Mouse (Mus musculus) cerebellum, postnatal 36 days (tissue): Measurements from ENCODE around the gene Ppp1r3g.

Source experiments
- DNase-seq, 2 experiments: peaks; one replicate each; pipeline ENCODE4 v3.0.0; 2021 to 2022; ENCODE audit warnings: mixed read lengths in 2 of 2

Gene Ppp1r3g

GRCm38 (mm10) chr13:35995696-35996426 lies 37.2 kb downstream of the Ppp1r3g start:
- no peak for DNase-seq

GRCm38 (mm10) chr13:35997606-35998005 lies 39.0 kb downstream of the Ppp1r3g start:
- no peak for DNase-seq

DNA sequence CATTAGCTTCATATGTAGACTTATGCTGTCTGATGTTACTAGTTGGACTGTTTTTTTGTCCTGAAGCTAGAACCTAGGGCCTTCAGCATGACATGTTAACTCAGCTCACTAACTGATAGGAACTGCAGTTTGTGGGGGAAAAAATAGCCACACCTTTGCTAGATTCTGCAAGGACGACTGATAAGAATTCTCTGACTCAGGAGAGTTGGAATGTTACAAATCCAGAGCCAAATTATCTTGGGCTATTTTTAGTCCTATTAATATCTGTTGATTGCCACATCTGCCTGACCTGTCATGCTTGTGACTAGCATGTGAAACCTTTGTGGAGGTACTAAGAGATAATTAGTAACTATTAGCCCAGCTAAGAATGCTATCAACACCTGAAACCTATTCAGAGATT lies 42.2 kb downstream of the Ppp1r3g start:
- DNase-seq, result no peak

GRCm38 (mm10) chr13:36009981-36010380 lies 51.3 kb downstream of the Ppp1r3g start:
- no peak for DNase-seq

- no peak for DNase-seq
Observed at GRCm38 (mm10) chr13:36015636-36016035, 57.0 kb downstream of the Ppp1r3g start.

DNA sequence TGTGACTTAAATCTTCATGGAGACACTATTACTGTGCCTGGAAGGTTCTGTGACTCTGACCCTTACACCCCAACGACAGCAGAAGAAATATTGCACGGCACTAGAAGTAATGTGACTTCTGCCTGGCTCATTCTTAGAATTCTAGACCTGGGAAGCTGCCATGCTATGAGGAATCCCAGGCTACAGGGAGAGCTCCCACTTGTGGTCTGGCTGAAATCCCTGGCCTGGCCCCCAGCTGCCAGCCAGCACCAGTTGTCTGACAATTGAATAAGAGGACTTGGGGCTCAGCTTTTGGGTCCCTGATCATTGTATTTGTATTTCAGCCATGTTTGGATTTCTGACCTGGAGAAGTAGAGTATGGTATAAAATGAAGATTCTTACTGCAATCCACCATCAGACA lies 59.4 kb downstream of the Ppp1r3g start:
- no peak for DNase-seq

DNA sequence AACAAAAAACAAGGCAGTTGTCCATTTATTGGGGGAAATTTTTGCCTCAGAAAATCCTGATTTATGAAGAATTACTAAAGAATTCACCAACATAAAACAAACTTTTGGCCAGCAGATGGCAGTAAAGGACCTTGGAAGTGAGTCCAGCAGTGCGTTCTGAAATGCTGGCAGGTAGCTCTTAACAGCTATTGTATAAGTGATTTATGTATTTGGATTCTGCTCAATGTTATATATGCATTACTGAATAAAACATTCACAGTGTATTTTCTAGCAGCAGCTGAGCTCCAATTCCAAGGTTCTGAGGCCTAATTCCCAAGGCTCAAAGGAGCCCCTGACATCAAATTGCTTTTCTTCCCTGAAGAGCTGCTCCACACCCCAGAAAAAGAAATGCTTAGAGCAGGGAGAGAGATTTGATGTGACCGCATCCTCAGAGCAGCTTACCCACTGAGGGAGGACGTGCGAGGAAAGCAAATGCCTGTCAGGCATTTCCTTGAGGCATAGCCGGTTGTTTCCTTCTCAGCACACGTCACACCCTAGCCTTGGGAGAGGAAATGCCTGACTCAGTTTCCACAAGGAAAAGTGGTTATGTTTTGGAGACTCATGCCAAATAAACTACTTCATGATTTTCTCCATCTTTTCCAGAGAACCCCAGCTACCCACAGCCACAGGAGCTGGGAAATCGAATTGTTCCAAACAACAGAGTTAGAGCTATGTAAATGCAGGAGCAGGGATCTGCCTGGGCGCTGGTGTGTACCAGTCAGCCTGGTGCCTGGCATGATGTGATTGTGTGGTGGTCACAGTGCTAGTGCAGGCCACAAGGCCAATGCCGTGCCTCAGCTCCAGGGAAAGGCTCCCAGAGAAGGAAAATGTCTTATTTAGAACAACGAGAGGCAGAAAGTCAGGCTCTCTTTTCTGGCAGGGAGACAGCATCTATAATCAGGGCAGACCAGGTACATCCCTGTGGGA lies 61.0 kb downstream of the Ppp1r3g start:
- DNase-seq, result peak; percentile 51 to 75
